Mouse (Mus musculus) limb, embryonic 12.5 days (tissue): Measurements from ENCODE around the gene Akap17b. TPM values are rescaled to one million over a fixed set of nuclear protein-coding genes. Genes with fewer than 3 reads are reported as not detected.
A peak's percentile ranks its signal among the peaks of the same experiment; 100 is the strongest.
"Not testable (repeated sequence)": the region's sequence is repeated elsewhere in the genome, so short reads cannot be mapped to it uniquely, and the experiment has no call there.

Experiments
- ATAC-seq: fragments of 200-750 bp; cut with Nextera tagmentation; 2 replicates; pipeline ENCODE4 v1.8.0; 2017; ENCODE audit warnings: low read depth, moderate TSS enrichment; ENCODE audit not compliant: insufficient number of reproducible peaks, insufficient read depth, low FRiP score, low TSS enrichment
- H3K27ac ChIP-seq: fragments of 300-500 bp; sonication (generic); 2 replicates; pipeline ENCODE4 v1.5.1; 2016; ENCODE audit warnings: mild to moderate bottlenecking, moderate library complexity
- H3K27me3 ChIP-seq: fragments of 300-500 bp; sonication (generic); 2 replicates; pipeline ENCODE4 v1.6.1; 2016; ENCODE audit warnings: mild to moderate bottlenecking, moderate library complexity
- H3K36me3 ChIP-seq: fragments of 300-500 bp; sonication (generic); 2 replicates; pipeline ENCODE4 v1.6.1; 2016; ENCODE audit warnings: mild to moderate bottlenecking, moderate library complexity
- H3K4me1 ChIP-seq: fragments of 300-500 bp; sonication (generic); replicated peaks from 2 replicates; pipeline ENCODE4 v1.6.1; 2016
- H3K4me2 ChIP-seq: fragments of 300-500 bp; sonication (generic); 2 replicates; pipeline ENCODE4 v1.6.1; 2016; ENCODE audit warnings: mild to moderate bottlenecking, moderate library complexity
- H3K4me3 ChIP-seq: fragments of 300-500 bp; sonication (generic); replicated peaks from 2 replicates; pipeline ENCODE4 v1.5.1; 2016; ENCODE audit warnings: mild to moderate bottlenecking
- H3K9ac ChIP-seq: fragments of 300-500 bp; sonication (generic); replicated peaks from 2 replicates; pipeline ENCODE4 v1.6.1; 2016; ENCODE audit warnings: mild to moderate bottlenecking, moderate library complexity
- H3K9me3 ChIP-seq: fragments of 300-500 bp; sonication (generic); 2 replicates; pipeline ENCODE4 v1.6.1; 2016; ENCODE audit warnings: mild to moderate bottlenecking, moderate library complexity
- WGBS: fragments of 180-500 bp; shearing (Covaris S2); methylation state at CpG from one replicate; pipeline ENCODE4 v1.1.7; 2016; 5-methylcytosine and 5-hydroxymethylcytosine counted together
- polyA plus RNA-seq: library from polyadenylated mRNA; unstranded; fragments of >200 nt; fragmentation: Nextera tagmentation; extraction: Ambion mirVana; gene quantifications from 2 replicates; pipeline ENCODE4 v1.2.1, GENCODE M21; 2016

Gene Akap17b
- polyA plus RNA-seq, 1 experiment from 2014 or later, result 2.8 TPM

DNA sequence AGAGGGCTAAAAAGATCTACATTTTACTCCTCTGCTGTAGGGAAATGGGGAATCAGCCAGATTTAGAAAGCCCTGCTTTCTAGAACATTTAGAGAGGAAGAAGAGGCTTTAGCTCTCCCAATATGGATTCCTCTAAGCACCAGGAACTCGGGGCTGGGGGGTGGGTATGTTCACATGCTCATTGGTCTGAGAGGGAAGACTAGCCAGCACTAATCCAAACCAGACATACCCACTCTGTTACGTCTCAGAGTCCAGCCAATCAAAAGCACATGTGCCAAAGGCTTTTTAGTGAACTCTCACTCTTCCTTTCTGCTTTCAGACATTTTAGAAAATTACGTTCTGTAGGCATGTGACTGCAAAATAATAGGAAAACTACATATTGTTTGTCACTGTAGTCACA lies 45.5 kb downstream of the Akap17b start:
- 37% methylated on average over 3 of the region's 3 CpGs for WGBS
- Histone ChIP-seq H3K9ac (no peak overlapping the region), H3K4me1 (no peaks in the 10 kb centered on the region; the same call in 1 of the 2 replicates), H3K27me3 (no peaks in the 10 kb centered on the region), H3K4me3 (peak overlapping the region; percentile 61), H3K27ac (peak overlapping the region; percentile 86), H3K9me3 (no peaks in the 10 kb centered on the region), H3K36me3 (peaks cover 26% of the 10 kb centered on the region; the same call in 1 of the 2 replicates), H3K4me2 (peak overlapping the region; percentile 58)
- no peak for ATAC-seq

DNA sequence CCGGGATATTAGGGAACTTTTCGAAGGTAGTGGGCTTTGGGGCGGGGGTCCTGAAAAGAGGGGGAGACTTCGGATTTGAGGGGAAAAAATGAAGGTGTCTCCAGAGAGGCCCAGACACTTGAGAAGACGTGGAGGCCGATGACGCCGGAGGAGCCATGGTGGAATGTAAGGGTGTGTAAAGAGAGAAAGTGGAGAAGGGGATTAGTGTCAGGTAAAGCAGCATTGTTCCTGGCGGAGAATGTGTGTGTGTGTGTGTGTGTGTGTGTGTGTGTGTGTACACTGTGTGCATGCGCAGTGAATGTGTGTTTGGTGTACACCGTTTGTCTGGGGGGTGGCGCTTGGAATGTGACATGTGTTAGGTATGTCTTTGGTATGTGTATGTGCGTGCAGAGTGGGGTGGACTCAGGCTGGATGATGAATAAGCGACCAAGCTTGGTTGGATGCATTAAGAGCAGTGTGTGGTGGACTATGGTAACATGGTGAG lies 46.3 kb downstream of the Akap17b start:
- peak overlapping the region; percentile 61 for H3K4me3 ChIP-seq
- no peaks in the 10 kb centered on the region for H3K9me3 ChIP-seq
- peak overlapping the region; percentile 86 for H3K27ac ChIP-seq
- 23% methylated on average over 14 of the region's 14 CpGs for WGBS
- H3K4me2 ChIP-seq, result peak overlapping the region; percentile 58
- H3K9ac ChIP-seq, result peak overlapping the region; percentile 80
- H3K4me1 ChIP-seq, result no peaks in the 10 kb centered on the region; the same call in 1 of the 2 replicates
- peak; percentile 49; the same call in 1 of the 2 replicates for ATAC-seq
- no peaks in the 10 kb centered on the region for H3K27me3 ChIP-seq
- H3K36me3 ChIP-seq, result peaks cover 20% of the 10 kb centered on the region; the same call in 1 of the 2 replicates

DNA sequence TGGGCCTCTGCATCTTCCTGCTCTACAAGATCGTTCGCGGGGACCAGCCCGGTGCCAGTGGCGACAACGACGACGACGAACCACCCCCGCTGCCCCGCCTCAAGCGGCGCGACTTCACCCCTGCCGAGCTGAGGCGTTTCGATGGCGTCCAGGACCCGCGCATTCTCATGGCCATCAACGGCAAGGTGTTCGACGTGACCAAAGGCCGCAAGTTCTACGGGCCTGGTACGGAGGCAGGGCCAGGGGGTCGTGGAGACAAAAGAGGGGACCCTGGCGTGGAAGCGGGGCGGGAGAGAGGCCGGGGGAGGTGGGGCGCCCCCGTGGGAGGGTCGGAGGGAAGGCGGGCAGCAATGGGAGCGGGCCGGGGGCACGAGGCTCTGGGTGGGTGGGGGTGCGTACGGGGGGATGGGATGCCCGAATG lies 46.8 kb downstream of the Akap17b start:
- H3K27me3 ChIP-seq, result no peaks in the 10 kb centered on the region
- peaks cover 15% of the 10 kb centered on the region; the same call in 1 of the 2 replicates for H3K36me3 ChIP-seq
- no peaks in the 10 kb centered on the region for H3K9me3 ChIP-seq
- peak overlapping the region; percentile 58 for H3K4me2 ChIP-seq
- WGBS, result 20% methylated on average over 40 of the region's 41 CpGs
- peak; percentile 18; the same call in 1 of the 2 replicates for ATAC-seq
- peak overlapping the region; percentile 80 for H3K9ac ChIP-seq
- H3K27ac ChIP-seq, result peak overlapping the region; percentile 86
- H3K4me1 ChIP-seq, result no peaks in the 10 kb centered on the region; the same call in 1 of the 2 replicates
- H3K4me3 ChIP-seq, result peak overlapping the region; percentile 61

DNA sequence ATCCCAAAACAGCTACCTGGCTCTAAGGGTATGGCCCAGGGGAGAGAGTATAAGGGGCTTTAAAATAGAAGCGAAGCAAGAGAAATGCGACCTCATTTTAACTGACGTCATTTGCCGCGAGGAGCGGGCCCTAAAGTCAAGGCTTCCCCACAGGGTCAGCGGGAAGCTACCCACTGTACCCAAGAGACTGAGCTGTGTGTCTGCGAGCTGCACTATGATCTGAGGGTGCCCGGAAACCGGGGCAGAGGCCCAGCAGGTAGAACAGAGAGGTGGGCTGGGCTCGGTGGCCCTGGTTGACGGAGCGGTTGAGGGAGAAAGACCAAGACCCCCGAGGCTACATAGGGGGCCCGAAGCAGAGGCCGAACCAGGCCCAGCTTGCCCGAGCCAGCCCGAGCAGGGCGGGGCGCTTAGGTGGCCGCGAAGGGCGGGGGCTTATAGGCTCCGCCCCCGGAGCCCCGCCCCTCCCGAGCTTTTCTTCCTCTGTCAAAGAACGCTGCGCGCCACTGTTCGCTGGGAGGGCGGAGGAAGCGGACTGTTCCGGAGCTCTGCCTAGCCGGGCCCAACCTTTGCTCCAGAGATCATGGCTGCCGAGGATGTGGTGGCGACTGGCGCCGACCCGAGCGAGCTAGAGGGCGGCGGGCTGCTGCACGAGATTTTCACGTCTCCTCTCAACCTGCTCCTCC lies 47.3 kb downstream of the Akap17b start, which contains the start of gene Pgrmc1:
Pgrmc1 (plus strand) TSS at position 500 of the 683 bp plus-strand sequence.
- 19% methylated on average over 42 of the region's 45 CpGs for whole genome bisulfite sequencing
- ATAC-seq, result peak; percentile 85
- H3K4me1 ChIP-seq, result no peaks in the 10 kb centered on the region; the same call in 1 of the 2 replicates
- peak within 1 kb of the TSS; percentile 61 for H3K4me3 ChIP-seq
- no peaks in the 10 kb centered on the region for H3K27me3 ChIP-seq
- H3K27ac ChIP-seq, result peak within 1 kb of the TSS; percentile 86
- H3K36me3 ChIP-seq, result peaks cover 10% of the 10 kb centered on the region; the same call in 1 of the 2 replicates
- H3K4me2 ChIP-seq, result peak within 1 kb of the TSS; percentile 58
- peak within 1 kb of the TSS; percentile 80 for H3K9ac ChIP-seq
- H3K9me3 ChIP-seq, result no peaks in the 10 kb centered on the region

DNA sequence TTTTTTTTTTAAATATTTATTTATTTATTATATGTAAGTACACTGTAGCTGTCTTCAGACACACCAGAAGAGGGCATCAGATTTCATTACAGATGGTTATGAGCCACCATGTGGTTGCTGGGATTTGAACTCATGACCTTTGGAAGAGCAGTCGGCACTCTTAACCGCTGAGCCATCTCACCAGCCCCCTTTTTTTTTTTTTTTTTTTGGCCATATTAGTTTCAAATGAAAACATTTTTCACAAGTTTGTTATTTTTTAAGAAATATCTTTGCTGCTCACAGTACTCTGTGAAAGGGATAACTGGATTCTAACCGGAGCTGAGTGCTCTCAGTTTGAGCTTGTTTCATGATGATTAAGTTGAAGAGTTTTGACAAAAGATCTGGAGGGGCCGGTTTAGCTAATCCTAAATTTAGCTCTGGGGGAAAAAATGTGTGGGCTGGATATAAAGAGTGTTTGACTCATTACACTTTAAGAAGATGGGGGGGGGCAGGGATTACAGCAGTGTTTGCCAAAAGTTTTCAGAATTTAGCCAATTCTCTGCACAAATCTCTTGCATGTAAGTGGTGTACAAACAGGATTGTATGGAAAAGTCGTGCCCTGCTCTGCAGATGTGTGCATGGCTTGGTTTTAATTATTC lies 48.6 kb downstream of the Akap17b start:
- H3K36me3 ChIP-seq, H3K4me1 ChIP-seq, H3K27me3 ChIP-seq, H3K4me3 ChIP-seq, ATAC-seq, H3K9me3 ChIP-seq, H3K9ac ChIP-seq, H3K4me2 ChIP-seq, H3K27ac ChIP-seq: not testable (repeated sequence)
- 67% methylated on average over 4 of the region's 5 CpGs for WGBS

DNA sequence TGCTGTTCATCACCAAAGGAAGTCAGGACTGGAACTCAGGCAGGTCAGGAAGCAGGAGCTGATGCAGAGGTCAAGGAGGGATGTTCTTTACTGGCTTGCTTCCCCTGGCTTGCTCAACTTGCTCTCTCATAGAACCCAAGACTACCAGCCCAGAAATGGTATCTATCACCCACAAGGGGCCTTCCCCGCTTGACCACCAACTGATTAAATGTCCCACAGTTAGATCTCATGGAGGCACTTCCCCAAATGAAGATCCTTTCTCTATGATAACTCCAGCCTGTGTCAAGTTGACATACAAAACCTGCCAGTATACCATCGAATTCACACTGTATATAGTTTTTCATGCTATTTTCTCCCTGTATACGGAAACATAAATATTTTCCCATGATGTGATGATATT lies 49.9 kb downstream of the Akap17b start:
- 79% methylated on average over 3 of the region's 3 CpGs for WGBS
- H3K9ac ChIP-seq, result no peak overlapping the region
- ATAC-seq, result no peak
- no peak overlapping the region for H3K4me2 ChIP-seq
- H3K27me3 ChIP-seq, result no peaks in the 10 kb centered on the region
- no peaks in the 10 kb centered on the region; the same call in 1 of the 2 replicates for H3K4me1 ChIP-seq
- H3K4me3 ChIP-seq, result no peak overlapping the region
- H3K9me3 ChIP-seq, result no peaks in the 10 kb centered on the region
- no peak overlapping the region for H3K27ac ChIP-seq
- H3K36me3 ChIP-seq, result no peaks in the 10 kb centered on the region

DNA sequence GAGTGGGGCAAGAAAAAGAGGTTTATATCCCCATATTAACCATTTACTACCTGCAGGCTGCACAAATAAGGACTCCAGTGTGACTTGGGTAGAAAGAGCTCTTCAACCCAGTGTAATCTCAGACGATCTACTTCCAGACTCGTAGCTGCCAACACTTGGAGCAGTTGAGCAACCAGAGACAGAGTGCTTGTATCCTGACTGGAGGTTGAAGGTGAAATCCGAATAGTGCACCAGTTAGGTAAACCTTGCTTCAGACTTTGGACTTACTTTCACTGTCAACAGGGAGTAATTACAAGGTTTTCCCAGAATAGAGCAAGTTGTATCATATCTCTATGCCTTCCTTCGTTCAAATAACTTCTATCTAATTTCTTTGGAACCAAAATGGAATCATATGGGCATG lies 53.7 kb downstream of the Akap17b start:
- H3K27me3 ChIP-seq, result no peaks in the 10 kb centered on the region
- H3K4me2 ChIP-seq, result no peak overlapping the region
- WGBS, result 77% methylated on average over 4 of the region's 4 CpGs
- H3K27ac ChIP-seq, result no peak overlapping the region
- no peaks in the 10 kb centered on the region for H3K36me3 ChIP-seq
- H3K4me1 ChIP-seq, result no peaks in the 10 kb centered on the region
- no peak overlapping the region for H3K9ac ChIP-seq
- no peak overlapping the region for H3K4me3 ChIP-seq
- no peaks in the 10 kb centered on the region for H3K9me3 ChIP-seq
- ATAC-seq, result no peak

DNA sequence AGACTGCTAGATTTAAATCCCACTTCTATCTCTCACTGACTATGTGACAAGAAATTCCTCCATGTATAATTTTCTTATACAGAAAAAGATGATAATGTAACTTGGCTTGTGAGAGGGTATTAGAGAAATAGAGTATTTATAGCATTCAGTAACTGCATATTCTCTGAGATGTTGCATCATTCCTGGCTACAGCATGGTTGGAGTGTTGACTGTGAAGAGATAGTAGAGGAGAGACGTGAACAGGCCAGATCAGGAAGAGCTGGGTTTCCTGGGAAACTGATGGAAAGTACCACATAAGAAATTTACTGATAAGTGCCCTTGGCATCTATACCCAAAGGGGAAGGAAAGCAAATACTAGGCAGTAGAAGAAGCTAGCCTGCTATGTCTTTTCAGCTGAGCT lies 54.1 kb downstream of the Akap17b start:
- H3K4me1 ChIP-seq, result no peaks in the 10 kb centered on the region
- no peak for ATAC-seq
- H3K27ac ChIP-seq, result no peak overlapping the region
- H3K9ac ChIP-seq, result no peak overlapping the region
- no peaks in the 10 kb centered on the region for H3K9me3 ChIP-seq
- H3K4me3 ChIP-seq, result no peak overlapping the region
- WGBS, result 70% methylated on average over 1 of the region's 1 CpGs
- no peaks in the 10 kb centered on the region for H3K27me3 ChIP-seq
- no peaks in the 10 kb centered on the region for H3K36me3 ChIP-seq
- no peak overlapping the region for H3K4me2 ChIP-seq

DNA sequence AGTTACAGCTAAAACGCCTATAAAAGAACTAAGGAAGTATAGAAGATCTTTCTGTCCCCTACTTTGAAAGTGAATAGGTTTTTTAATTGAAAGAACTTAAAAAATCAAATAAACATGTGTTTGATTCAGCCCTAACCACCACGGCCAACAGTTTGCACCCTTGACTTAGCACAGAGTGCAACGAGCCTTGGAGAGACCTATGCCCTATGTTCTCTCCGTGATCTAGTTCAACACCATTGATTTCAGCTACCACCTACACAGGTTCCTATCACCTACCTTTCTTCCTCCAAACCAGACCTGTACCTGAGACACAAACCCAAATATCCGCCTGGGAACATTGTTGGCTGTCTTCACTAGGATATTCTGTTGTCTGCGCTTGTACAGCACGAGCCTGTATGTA lies 54.9 kb downstream of the Akap17b start:
- Histone ChIP-seq H3K27me3 (no peaks in the 10 kb centered on the region), H3K36me3 (no peaks in the 10 kb centered on the region), H3K4me2 (no peak overlapping the region), H3K27ac (no peak overlapping the region), H3K4me1 (no peaks in the 10 kb centered on the region), H3K9me3 (no peaks in the 10 kb centered on the region), H3K9ac (no peak overlapping the region), H3K4me3 (no peak overlapping the region)
- 83% methylated on average over 7 of the region's 7 CpGs for WGBS
- ATAC-seq, result no peak

DNA sequence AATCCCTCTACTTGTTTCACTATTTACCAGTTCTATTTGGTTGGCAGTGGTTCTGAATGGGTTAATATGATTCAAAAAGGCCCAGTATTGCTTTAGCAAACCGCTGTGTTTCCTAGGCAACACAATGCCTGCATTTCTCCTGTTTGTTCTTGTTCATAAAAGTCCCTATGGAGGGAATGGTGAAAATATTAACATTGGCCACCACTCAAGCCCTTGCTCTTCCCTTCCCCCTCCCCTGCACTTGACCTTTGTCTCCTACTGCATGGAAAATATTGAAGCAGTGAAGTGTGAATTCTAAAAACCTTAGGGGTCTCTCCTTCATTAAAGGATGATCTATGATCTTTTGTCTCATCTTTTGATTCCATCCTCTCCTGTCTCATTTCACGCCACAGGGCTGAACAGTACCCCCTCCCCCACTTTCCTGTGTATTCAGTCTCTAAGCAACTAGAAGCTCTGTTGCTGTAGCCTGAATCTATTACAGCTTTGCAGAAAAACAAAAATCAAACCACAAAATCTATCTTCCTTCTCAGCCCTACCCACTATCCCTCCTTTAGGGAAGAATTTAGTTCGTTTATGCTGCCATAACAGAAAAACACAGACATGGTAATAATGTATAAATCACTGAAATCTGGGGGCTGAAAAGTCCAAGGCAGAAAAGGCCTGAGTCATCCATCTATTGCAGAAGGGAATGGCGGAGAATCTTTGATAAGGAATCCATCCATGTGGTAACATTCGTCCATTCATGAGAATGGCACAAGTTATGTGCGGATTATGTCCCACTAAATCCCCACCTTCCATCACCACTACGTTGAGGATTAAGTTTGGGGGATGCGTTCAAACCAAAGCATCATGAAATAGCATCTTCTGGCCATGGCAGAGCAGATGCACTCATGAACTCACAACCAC lies 57.6 kb downstream of the Akap17b start:
- no peaks in the 10 kb centered on the region for H3K9me3 ChIP-seq
- no peak overlapping the region for H3K27ac ChIP-seq
- no peaks in the 10 kb centered on the region for H3K36me3 ChIP-seq
- H3K4me1 ChIP-seq, result no peaks in the 10 kb centered on the region
- WGBS, result 75% methylated on average over 8 of the region's 8 CpGs
- no peak overlapping the region for H3K4me2 ChIP-seq
- H3K27me3 ChIP-seq, result no peaks in the 10 kb centered on the region
- ATAC-seq, result no peak
- H3K4me3 ChIP-seq, result no peak overlapping the region
- H3K9ac ChIP-seq, result no peak overlapping the region
